Mouse (Mus musculus) neural tube, embryonic 11.5 days (tissue): ENCODE measurements around the gene Ttc9. TPM values are rescaled to one million over a fixed set of nuclear protein-coding genes. Genes with fewer than 3 reads are reported as not detected.

Experiments used
- ATAC-seq: fragments of 200-750 bp; cut with Nextera tagmentation; 2 replicates; pipeline ENCODE4 v1.8.0; 2017; ENCODE audit warnings: moderate number of reproducible peaks, mild to moderate bottlenecking, moderate TSS enrichment, moderate library complexity; ENCODE audit not compliant: insufficient read depth, low FRiP score, low TSS enrichment
- DNase-seq: peaks from one replicate; pipeline ENCODE4 v3.0.0-alpha.2; 2015; ENCODE audit warnings: low spot score
- H3K27ac ChIP-seq: fragments of 300-500 bp; sonication (generic); 2 replicates; pipeline ENCODE4 v1.5.1; 2014; ENCODE audit warnings: low read depth, mild to moderate bottlenecking, low read length
- H3K27me3 ChIP-seq: fragments of 300-500 bp; sonication (generic); 2 replicates; pipeline ENCODE4 v1.6.1; 2014; ENCODE audit warnings: mild to moderate bottlenecking, low read length, mixed read lengths; ENCODE audit not compliant: control insufficient read depth, insufficient read depth
- H3K36me3 ChIP-seq: fragments of 300-500 bp; sonication (generic); 2 replicates; pipeline ENCODE4 v1.6.1; 2014; ENCODE audit warnings: mild to moderate bottlenecking, low read length, moderate library complexity, mixed read lengths; ENCODE audit not compliant: control insufficient read depth, insufficient read depth
- H3K4me1 ChIP-seq: fragments of 300-500 bp; sonication (generic); 2 replicates; pipeline ENCODE4 v1.6.1; 2014; ENCODE audit warnings: low read length, mixed read lengths; ENCODE audit not compliant: control insufficient read depth, insufficient read depth
- H3K4me2 ChIP-seq: fragments of 300-500 bp; sonication (generic); 2 replicates; pipeline ENCODE4 v1.6.1; 2014; ENCODE audit warnings: low read depth, mild to moderate bottlenecking, moderate library complexity
- H3K4me3 ChIP-seq: fragments of 300-500 bp; sonication (generic); 2 replicates; pipeline ENCODE4 v1.5.1; 2014; ENCODE audit warnings: low read depth, low read length
- H3K9ac ChIP-seq: fragments of 300-500 bp; sonication (generic); 2 replicates; pipeline ENCODE4 v1.6.1; 2014; ENCODE audit warnings: mild to moderate bottlenecking, low read length
- H3K9me3 ChIP-seq: fragments of 300-500 bp; sonication (generic); 2 replicates; pipeline ENCODE4 v1.6.1; 2016; ENCODE audit warnings: low read length; ENCODE audit not compliant: control insufficient read depth
- WGBS: fragments of 180-500 bp; shearing (Covaris S2); extraction: QIAGEN DNeasy Blood & Tissue Kit; methylation state at CpG from one replicate; pipeline ENCODE4 v1.1.7; 2014; 5-methylcytosine and 5-hydroxymethylcytosine counted together
- polyA plus RNA-seq: library from polyadenylated mRNA; unstranded; fragments of >200 nt; fragmentation: Nextera tagmentation; extraction: Ambion mirVana; gene quantifications from 2 replicates; pipeline ENCODE4 v1.2.1, GENCODE M21; 2014

The Ttc9 gene
- polyA plus RNA-seq, 1 experiment from 2014 or later, result 2.1 TPM

DNA sequence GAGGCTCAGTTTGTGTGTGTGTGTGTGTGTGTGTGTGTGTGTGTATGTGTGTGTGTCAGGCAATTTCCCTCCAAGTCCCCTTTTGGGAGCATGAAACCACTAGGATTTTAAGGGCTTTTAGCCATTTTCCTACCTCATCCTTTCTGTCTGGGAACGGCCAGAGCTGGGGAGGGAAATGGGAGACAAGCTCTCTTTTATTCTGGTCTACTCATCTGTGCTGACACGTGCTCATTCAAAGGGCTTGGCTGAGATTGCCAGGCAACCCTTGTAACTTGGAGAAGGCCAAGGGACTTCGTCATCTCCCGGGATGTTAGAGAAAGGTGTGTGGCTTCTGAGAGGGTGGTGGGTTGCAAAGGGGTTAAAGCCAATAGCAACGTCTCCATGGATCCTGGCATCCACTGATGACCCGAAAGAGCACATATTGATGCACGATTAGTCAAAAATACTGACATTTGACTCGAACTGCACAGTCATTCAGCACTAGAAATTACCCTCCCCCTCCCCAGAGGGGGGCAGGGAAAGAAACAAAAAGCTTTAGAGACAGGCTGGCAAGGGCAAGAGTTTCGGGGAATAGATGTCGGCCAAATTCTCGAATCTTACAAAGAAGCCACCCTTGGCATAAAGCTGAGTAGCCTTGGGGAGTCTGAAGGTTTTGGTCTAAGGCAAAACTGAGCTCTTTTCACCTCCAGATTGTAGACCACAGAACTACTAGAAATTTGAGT lies 11.5 kb downstream of the Ttc9 start:
- no peak for ATAC-seq
- 53% methylated on average over 11 of the region's 11 CpGs for WGBS

DNA sequence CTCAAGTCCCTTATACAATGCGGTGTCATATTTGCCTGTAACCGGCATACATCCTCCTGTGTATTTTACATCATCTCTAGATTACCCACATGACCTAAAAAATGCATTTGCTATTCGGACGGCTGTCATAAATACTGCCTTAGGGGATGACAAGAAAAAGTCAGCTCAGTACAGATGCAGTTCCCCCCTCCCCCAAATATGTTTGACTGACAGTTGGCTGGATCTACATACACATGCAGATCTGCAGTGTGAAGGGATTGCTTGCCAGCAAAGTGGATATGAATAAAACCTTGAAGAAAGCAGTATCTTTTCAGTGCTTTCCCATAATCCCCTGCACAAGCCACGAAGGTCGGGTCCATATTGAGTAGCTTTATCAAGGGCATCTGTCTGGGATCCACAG lies 15.8 kb downstream of the Ttc9 start:
- H3K36me3 ChIP-seq, result no peaks in the 10 kb centered on the region
- no peaks in the 10 kb centered on the region for H3K27me3 ChIP-seq
- WGBS, result 90% methylated on average over 6 of the region's 6 CpGs
- ATAC-seq (no peak), DNase-seq (no peak)
- no peak overlapping the region for H3K4me2 ChIP-seq
- H3K9ac ChIP-seq, result no peak overlapping the region
- H3K27ac ChIP-seq, result no peak overlapping the region
- H3K9me3 ChIP-seq, result no peaks in the 10 kb centered on the region
- no peak overlapping the region for H3K4me3 ChIP-seq
- no peaks in the 10 kb centered on the region for H3K4me1 ChIP-seq

More for the DNA sequence above, 11.5 kb downstream of the Ttc9 start:
- no peak overlapping the region for H3K9ac ChIP-seq
- no peak overlapping the region for H3K4me3 ChIP-seq
- no peaks in the 10 kb centered on the region for H3K4me1 ChIP-seq
- H3K4me2 ChIP-seq, result no peak overlapping the region
- no peak overlapping the region for H3K27ac ChIP-seq
- no peak for DNase-seq
- no peaks in the 10 kb centered on the region for H3K9me3 ChIP-seq
- no peaks in the 10 kb centered on the region for H3K36me3 ChIP-seq
- no peaks in the 10 kb centered on the region for H3K27me3 ChIP-seq

DNA sequence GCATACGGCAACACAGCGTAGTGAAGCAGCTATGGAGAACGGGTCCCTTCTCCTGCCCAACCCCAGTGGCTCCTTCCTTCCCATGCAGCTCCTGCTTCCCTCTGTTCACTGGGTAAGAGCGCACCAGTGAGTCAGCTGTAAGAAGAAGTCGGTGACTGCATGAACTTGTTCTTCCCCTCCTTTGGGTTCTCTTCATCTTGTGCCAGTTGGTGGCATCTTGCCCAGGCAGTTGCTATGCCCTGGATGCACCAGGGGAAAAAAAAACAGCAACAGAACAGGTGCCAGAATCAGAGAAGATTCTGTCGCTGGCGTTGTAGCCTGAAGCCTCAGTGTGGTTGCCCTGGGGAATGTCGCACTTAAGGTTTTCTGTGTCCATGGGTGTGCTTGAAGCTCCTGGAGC lies 22.3 kb downstream of the Ttc9 start:
- H3K9ac ChIP-seq, result no peak overlapping the region
- DNase-seq, result no peak
- 94% methylated on average over 8 of the region's 8 CpGs for WGBS
- no peak overlapping the region for H3K4me2 ChIP-seq
- H3K9me3 ChIP-seq, result no peaks in the 10 kb centered on the region
- no peak overlapping the region for H3K4me3 ChIP-seq
- no peaks in the 10 kb centered on the region for H3K4me1 ChIP-seq
- H3K36me3 ChIP-seq, result no peaks in the 10 kb centered on the region
- no peak overlapping the region for H3K27ac ChIP-seq
- ATAC-seq, result no peak
- H3K27me3 ChIP-seq, result no peaks in the 10 kb centered on the region

DNA sequence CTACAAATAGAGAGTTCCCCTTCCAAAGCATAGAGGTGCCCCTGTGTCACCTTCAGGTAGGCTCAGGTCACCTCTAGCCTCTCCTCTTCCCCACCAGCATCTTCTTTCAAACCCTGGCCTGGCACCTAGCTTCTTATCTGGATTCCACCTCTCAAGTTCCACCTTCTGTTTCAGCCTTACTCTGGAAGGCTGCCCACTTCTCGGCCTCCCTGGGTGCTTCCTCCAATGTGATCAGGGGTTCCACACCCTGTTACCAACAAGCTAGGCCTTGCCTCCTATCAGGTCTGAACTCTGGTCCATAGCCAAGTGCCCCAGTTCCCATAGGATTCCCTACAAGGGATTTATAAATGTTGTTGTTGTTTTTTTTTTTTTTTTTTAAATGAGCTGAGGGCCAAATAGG lies 26.3 kb downstream of the Ttc9 start:
- H3K27ac ChIP-seq, result no peak overlapping the region

DNA sequence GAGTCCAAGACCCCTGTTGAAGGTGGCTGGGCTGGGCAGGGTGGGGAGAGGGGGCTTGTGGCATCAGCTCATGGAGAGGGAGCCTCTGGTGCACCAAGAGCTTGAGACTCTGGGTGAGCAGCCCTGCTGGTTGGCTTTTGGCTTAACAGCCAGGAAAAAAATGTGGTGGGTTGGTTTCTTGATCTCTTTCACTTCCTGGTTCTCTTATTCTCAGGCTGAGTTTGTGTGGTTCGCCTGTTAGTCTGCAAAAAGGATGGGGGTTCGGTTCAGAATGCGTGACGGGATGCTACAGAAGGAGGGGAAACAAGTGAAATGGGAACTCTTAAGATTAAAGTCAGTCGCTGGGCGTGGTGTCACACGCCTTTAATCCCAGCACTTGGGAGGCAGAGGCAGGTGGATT lies 27.0 kb downstream of the Ttc9 start:
- Histone ChIP-seq H3K27me3 (no peaks in the 10 kb centered on the region), H3K4me2 (no peak overlapping the region), H3K9ac (no peak overlapping the region), H3K27ac (no peak overlapping the region), H3K36me3 (no peaks in the 10 kb centered on the region), H3K4me1 (no peaks in the 10 kb centered on the region), H3K9me3 (no peaks in the 10 kb centered on the region), H3K4me3 (no peak overlapping the region)
- 94% methylated on average over 7 of the region's 7 CpGs for WGBS
- DNase-seq (no peak), ATAC-seq (no peak)

More for the DNA sequence above, 26.3 kb downstream of the Ttc9 start:
- 87% methylated on average over 1 of the region's 1 CpGs for WGBS
- Histone ChIP-seq H3K27me3 (no peaks in the 10 kb centered on the region), H3K36me3 (no peaks in the 10 kb centered on the region), H3K4me3 (no peak overlapping the region), H3K9me3 (no peaks in the 10 kb centered on the region), H3K4me2 (no peak overlapping the region), H3K4me1 (no peaks in the 10 kb centered on the region), H3K9ac (no peak overlapping the region)
- DNase-seq (no peak), ATAC-seq (no peak)

DNA sequence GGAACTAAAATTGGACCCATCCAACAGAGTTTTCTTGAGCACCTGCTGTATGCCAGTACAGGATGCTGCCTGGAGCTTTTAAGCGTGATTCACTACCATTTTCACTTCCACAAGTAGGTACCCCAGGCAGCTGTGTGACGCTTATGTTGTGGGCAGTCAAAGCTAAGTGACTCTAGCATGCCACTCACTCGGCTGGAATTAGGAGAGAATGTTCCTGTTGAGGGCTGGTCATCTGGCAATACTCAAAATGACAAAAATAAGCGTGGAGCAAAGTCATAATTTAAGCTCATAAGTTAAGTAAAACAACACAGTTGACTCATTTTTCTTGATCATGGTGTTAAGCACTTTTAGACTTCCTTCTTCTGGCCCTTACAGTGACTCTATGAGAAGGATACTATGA lies 31.0 kb downstream of the Ttc9 start:
- WGBS, result 84% methylated on average over 4 of the region's 4 CpGs
- no peaks in the 10 kb centered on the region for H3K4me1 ChIP-seq
- no peak overlapping the region for H3K4me3 ChIP-seq
- ATAC-seq (no peak), DNase-seq (no peak)
- no peak overlapping the region for H3K4me2 ChIP-seq
- no peak overlapping the region for H3K27ac ChIP-seq
- H3K27me3 ChIP-seq, result no peaks in the 10 kb centered on the region
- no peak overlapping the region for H3K9ac ChIP-seq
- H3K9me3 ChIP-seq, result no peaks in the 10 kb centered on the region
- H3K36me3 ChIP-seq, result no peaks in the 10 kb centered on the region

DNA sequence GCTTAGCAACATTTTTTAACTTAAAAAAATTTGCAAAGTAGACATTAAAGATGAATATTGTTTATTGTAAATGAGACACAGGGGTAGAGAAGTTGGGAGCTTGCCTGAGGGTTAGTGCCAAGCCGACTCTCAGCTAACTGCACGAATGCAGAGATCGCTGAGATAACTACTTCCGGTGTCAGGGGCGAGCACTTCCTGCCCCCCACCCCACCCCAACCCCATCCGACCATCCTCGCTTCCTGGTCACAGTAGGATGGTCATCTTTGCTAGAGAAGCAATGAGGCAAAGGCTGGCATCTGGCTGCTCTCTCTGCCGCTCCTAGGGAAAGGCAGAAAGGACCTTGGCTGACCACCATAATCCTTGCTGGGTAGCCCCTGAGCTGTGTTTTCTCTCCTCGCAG lies 32.1 kb downstream of the Ttc9 start:
- no peak overlapping the region for H3K4me2 ChIP-seq
- H3K36me3 ChIP-seq, result no peaks in the 10 kb centered on the region
- H3K9ac ChIP-seq, result no peak overlapping the region
- WGBS, result 91% methylated on average over 9 of the region's 9 CpGs
- H3K4me1 ChIP-seq, result no peaks in the 10 kb centered on the region
- no peak for DNase-seq
- H3K27ac ChIP-seq, result no peak overlapping the region
- H3K27me3 ChIP-seq, result no peaks in the 10 kb centered on the region
- H3K4me3 ChIP-seq, result no peak overlapping the region
- no peak for ATAC-seq
- no peaks in the 10 kb centered on the region for H3K9me3 ChIP-seq

DNA sequence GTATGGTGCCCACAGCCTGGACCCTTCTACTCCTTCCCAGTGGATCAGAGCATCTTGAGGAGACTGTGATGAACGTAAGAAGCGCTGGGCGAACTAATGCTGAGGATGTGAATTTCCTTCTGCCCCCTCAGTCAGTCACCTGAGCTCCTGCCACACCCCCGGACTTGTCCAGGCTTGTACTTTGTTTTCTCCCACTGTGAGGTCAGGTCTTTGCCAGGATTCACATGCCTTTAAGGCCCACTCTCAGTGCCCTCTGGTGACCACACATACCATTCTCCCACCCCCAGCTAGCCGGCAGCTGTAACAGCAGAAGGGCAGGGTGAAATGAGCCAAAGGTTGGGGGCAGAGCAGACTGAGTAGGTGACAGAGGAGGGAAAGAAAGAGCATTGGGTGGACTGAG lies 32.9 kb downstream of the Ttc9 start:
- ATAC-seq, result no peak
- no peak for DNase-seq
- Histone ChIP-seq H3K4me3 (no peak overlapping the region), H3K27me3 (no peaks in the 10 kb centered on the region), H3K36me3 (no peaks in the 10 kb centered on the region), H3K9me3 (no peaks in the 10 kb centered on the region), H3K27ac (no peak overlapping the region), H3K4me1 (no peaks in the 10 kb centered on the region), H3K4me2 (no peak overlapping the region), H3K9ac (no peak overlapping the region)
- 83% methylated on average over 5 of the region's 5 CpGs for WGBS

DNA sequence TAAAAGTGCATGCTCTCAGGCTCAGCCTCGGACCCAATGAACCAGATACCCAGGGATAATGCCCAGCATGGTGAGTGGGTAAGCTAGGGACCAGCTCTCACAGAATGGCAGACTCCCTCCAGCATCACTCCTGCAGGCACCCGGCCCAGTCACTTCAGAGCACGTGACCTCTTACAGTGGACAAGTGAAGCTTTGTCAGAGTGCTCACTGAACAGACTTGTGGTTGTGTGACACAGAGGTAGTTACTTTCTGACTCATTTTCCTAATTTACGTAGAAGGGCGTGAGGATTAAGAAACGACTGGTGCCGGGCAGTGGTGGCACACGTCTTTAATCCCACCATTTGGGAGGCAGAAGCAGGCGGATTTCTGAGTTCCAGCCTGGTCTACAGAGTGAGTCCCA lies 37.4 kb downstream of the Ttc9 start:
- 85% methylated on average over 9 of the region's 9 CpGs for WGBS
- Histone ChIP-seq H3K36me3 (no peaks in the 10 kb centered on the region), H3K27me3 (no peaks in the 10 kb centered on the region), H3K9ac (no peak overlapping the region), H3K4me3 (no peak overlapping the region), H3K4me2 (no peak overlapping the region), H3K4me1 (no peaks in the 10 kb centered on the region), H3K27ac (no peak overlapping the region), H3K9me3 (no peaks in the 10 kb centered on the region)
- ATAC-seq (no peak), DNase-seq (no peak)
